Mouse (Mus musculus): Measurements from ENCODE around the gene Cry1.
A peak's percentile ranks its signal among the peaks of the same experiment; 100 is the strongest.

Gene Cry1

DNA sequence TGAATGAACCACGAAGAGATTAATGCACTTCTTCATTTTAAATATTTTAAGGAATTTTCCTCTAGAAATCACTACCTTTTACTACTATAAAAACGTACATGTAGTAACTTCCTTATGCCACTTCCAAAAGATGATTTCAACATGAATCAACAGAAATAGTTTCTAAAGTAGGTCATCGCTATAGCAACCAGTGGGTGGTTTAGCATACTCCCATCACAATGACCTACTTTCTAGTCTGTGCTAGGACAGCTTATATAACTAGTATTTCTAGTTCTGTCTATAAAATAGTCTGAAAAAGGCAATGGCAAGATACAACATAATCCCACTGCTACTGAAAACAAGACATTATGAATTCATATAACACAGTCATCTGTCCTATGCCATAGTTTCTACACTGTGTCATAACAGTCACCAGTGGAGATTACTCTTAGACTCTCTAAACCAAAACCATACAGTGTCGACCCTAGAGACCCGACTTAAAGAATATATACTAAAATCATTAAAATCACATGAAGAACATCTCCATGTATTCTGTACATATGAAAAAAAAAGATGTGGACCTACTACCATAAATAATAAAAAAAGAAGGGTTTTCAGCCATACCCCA lies 23.0 kb downstream of the Cry1 start:
- DNase-seq (ENCODE audit: inconsistent ontology term): peak; percentile 85

- DNase-seq (ENCODE audit: inconsistent ontology term): no peak
Measured at GRCm38 (mm10) chr10:85159989-85160619, 24.8 kb downstream of the Cry1 start.

- DNase-seq (ENCODE audit: inconsistent ontology term): no peak
Measured at GRCm38 (mm10) chr10:85157451-85157850, 27.4 kb downstream of the Cry1 start.

DNA sequence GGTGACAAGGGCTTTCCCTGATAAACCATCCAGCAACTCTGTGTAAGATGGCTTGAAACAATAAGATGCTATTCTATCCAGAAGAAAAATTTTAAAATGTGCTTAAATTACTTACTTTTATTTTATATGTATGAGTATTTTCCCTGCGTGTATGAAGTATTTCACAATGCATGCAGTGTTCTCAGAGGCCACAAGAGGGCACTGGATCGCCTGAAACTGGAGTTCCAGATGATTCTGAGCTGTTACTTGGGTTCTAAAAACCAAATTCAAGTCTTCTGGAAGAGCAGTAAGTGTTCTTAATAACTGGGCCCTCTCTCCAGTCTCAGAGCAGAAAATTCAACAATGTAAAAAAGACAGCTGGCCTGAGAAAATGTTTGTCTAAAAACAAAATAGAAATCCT lies 30.7 kb downstream of the Cry1 start:
- peak; percentile 35 for DNase-seq (ENCODE audit: inconsistent ontology term)

DNA sequence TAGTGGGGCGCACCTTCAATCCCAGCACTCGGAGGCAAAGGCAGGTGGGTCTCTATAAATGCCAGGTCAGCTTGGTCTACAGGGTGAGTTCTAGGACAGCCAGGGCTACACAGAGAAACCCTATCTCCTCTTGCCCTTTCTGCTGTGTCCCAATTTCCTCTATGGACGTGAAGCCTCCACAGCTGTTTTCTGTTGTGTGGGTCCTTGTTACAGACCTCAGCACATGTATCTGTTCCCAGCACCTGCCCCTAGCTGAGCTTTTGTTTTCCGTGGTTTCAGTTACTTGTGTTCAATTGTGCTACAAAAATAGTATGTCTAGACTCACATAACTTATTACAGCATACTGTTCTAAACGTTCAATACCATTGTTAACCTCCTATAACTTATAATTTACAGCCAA lies 35.6 kb downstream of the Cry1 start:
- no peak for DNase-seq (ENCODE audit: inconsistent ontology term)

GRCm38 (mm10) chr10:85146282-85146681 lies 38.6 kb downstream of the Cry1 start:
- no peak for DNase-seq (ENCODE audit: inconsistent ontology term)

DNA sequence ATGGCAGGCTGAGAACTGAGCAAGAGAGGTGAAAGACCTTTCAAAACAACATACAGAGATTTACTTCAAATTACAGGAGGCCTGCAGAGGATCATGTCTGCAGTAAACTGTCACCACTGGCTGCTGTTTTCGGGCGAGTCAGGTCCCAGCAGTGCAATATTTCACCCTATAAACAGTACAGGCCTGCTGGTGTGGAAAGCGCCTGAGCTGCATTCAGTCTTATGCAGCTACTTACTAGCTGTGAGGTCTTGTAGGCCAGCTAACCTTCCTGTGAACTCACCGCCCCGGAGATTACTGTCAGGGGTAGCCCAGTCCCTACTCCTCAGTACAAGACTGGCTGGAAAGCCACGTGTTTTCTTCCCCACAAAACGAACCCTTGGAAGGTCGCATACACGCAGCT lies 43.4 kb downstream of the Cry1 start:
- no peak for DNase-seq (ENCODE audit: inconsistent ontology term)

DNA sequence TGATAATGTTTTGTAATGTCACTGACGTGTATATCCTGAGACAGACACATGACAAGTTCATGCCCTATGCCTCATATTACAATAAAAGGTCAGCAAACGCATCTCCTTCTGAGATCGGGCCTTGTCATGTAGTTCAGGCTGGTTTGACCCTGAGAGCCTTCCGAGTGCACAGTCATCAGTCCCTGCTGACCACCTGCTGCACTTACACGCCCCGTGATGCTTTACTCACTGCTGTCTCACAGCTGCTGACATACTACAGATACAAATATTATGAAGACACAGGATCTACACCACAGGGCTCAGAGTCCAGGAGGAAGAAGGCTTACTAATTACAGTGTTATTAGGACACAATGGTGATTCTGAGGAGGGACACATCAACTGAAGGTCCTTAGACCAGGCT lies 48.3 kb downstream of the Cry1 start:
- DNase-seq (ENCODE audit: inconsistent ontology term): no peak

DNA sequence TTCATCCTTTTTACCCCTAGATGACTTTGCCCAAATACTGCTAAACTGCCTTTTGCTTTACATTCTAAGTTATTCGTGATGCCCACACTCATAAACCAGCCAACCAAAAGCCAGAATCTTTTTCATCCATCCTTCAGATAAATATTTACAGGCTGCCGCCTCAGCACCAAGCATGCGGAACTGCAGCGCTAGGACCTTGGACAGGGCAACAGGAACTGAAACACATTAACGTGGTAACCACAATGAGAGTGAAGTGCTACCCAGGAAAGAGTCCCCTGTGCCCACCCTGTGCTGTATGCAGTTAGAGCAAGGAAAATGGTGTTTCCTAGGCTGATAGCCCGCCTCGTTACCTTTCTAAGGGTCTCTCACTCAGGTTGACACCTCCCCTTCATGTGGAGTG lies 56.4 kb downstream of the Cry1 start:
- no peak for DNase-seq (ENCODE audit: inconsistent ontology term)

DNA sequence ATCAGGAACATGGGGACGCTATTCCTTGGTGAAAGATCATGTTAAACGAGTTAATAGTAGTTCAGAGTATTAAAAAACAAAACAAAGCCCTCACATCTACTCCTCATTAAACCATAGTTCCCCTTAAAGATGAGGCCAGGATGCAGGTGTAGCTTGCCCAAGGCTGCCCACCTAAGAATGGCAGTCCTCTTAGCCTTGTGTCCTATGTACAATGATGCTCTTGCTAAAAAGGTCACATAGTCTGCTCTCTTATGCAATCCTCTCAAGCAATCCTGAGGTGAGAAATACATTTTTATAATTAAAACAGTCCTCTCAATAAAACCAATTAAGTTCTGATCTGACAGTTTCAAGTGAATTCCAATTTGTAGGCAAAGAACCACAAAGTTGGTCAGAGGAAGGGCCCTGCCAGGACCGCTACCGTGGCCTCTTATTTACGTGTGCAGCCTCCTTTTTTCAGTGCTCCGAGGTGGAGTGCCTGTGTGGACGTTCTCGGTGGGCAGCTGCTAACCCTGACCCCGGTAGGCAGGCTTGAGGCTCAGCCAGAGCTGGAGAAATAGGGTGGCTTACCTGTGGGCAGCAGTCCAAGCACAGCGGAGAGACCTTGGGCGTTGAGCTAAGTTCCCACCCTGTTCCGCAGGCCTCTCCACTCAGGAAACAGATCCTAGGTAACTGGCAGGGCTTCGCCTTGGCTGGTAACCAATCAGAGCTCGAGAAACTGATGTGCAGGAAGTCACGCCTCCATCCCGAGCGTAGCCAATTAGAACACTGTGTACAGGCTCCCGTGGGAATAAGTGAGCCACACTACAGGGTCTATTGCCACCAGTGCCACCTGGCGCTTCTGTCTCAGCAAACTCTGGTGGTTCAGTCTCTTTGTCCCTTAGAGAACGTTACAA lies 57.2 kb downstream of the Cry1 start, which contains the start of gene Mterf2:
Gene Mterf2 (minus strand): TSS at position 633 of the 893 bp plus-strand sequence.
- DNase-seq (ENCODE audit: inconsistent ontology term): peak; percentile 95

- DNase-seq (ENCODE audit: inconsistent ontology term): no peak
Measured at GRCm38 (mm10) chr10:85125184-85125583, 59.7 kb downstream of the Cry1 start.

- no peak for DNase-seq (ENCODE audit: inconsistent ontology term)
Measured at GRCm38 (mm10) chr10:85114409-85114808, 70.5 kb downstream of the Cry1 start.

DNA sequence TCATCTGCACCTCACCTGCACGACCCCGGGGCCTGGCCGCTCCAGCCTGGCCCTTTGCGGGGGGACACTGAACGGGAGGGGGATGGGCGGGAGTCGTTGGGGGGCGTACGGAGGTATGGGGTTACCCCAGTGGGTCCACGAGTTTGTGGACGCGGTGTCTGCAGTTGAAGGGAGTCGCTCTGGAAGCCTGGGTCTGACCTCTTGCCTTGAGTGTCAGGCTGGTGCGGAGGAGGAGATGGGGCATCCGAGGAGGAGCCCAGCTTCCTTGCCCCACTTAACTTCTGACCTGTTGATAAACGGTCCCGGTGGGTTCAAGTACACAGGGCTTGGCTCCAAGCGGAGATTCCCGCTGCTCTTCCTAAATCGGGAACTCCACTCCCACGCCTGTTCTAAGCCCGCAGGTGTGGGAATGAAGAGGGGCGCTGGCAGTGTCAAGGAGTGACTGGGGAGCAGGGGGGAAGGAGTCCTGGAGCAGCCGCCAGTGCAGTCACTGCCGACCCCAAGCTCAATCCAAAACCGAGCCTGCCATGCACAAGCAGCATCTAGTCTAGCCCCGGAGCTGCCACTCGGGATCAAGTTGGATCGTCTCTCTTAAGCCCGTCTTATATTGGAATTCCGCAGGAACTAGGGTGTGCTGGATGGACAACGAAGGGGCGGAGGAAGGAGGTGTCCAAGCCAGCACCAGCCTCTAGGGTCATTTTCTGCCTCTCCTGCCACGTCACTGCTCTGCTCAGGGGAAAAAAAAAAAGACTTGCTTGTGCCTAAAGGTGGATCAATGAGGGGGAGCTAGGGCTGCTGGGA lies 81.6 kb downstream of the Cry1 start:
- DNase-seq (ENCODE audit: inconsistent ontology term): peak; percentile 74

DNA sequence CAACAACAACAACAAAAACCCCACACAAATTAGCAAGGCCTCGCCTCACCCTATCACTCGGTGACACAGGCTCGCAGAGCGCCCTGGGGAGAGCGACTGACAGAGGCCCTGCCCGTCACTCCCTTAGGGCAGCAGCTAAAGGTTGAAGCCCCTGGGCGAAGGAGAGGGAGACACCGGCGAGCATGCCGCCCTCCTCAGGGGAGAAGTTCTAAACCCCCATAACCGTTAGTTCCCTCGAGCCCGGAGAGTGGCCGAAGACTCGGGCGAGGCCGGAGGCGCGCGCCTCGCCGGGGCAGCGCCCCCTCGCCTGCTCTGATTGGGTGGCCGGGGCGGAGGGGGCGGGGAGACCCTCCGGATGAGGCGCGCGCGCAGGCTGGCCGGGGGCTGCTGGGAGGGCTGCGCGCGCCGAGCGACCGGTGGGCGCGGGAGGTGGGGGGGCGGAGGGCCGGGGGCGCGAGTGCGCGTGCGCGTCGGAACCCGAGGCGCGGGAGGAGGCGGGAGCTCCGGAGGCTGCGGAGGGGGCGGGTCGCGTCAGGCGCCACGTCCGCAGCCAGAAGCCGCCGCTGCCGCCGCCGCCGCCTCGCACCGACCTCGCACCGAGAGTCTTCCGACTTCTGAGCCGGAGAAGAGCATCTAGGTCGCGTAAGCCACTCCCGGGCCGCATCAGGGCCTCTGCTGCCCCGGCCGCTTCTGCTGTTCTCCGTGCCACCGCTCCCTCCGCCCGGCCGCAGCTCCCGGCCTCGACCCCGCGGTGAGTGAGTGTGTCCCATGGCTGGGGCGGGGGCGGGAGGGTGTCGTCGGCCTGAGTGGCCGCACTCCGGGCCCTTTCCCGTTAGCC lies 82.4 kb downstream of the Cry1 start, which contains the start of the genes Fhl4 and Tmem263:
Gene Fhl4 (minus strand): TSS at position 249 of the 838 bp plus-strand sequence.
Gene Tmem263 (plus strand): TSS at position 381 of the 838 bp plus-strand sequence.
- DNase-seq (ENCODE audit: inconsistent ontology term): peak; percentile 97

- no peak for DNase-seq (ENCODE audit: inconsistent ontology term)
Measured at GRCm38 (mm10) chr10:85101841-85102240, 83.0 kb downstream of the Cry1 start.

Data from Muller cell, postnatal 12 days (primary cell).